Mouse (Mus musculus) regulatory T cell (primary cell): ENCODE data around the gene Scgb1b18.
"Not testable (repeated sequence)": the region's sequence is repeated elsewhere in the genome, so short reads cannot be mapped to it uniquely, and the experiment has no call there.

Experiments used
- in situ Hi-C: fragments of 300-600 bp; cut with MboI, MseI; formaldehyde crosslinking; loops from one replicate; pipeline ENCODE4 v1.15.1; 2025; ENCODE audit warnings: high pct_unique_total_duplicates

Gene Scgb1b18

GRCm38 (mm10) chr7:33185268-33185667, at the start of gene Scgb1b18:
Scgb1b18 (plus strand) TSS chr7:33185568.
- in situ Hi-C loops = not testable (repeated sequence)

GRCm38 (mm10) chr7:33173764-33174163, 11.6 kb upstream of the Scgb1b18 start, which contains the start of gene Scgb2b18:
Scgb2b18 (minus strand) TSS chr7:33173864.
- in situ Hi-C loops = not testable (repeated sequence)
